Mouse (Mus musculus): ENCODE measurements at regions not wholly inside any gene's neighbourhood (a gene's known extent, or its start where the extent isn't known, plus 50 kb on each side); places are given as distances from the start of the nearest gene placed in this dataset.

GRCm38 (mm10) chr12:94334671-94335070 lies 1357.4 kb upstream of the Flrt2 start:
- no peaks in the 10 kb centered on the region for H3K27me3 ChIP-seq (replicated peaks; ENCODE audit: control insufficient read depth, insufficient read depth, low read length)
- ATAC-seq (ENCODE audit: low read depth) (no peak), DNase-seq (ENCODE audit: low spot score) (no peak)
- no peak overlapping the region for H3K27ac ChIP-seq (replicated peaks; ENCODE audit: low read depth, low read length)
- no peaks in the 10 kb centered on the region for H3K4me1 ChIP-seq (ENCODE audit: control insufficient read depth, insufficient read depth, low read length)
- no peaks in the 10 kb centered on the region for H3K9me3 ChIP-seq (ENCODE audit: control insufficient read depth, low read length)
- H3K4me3 ChIP-seq (ENCODE audit: low read depth, low read length), result no peak overlapping the region
- no peak overlapping the region for H3K9ac ChIP-seq (ENCODE audit: low read depth, low read length)
- H3K4me2 ChIP-seq (ENCODE audit: low read depth, low read length), result no peak overlapping the region
- H3K36me3 ChIP-seq (ENCODE audit: control insufficient read depth, insufficient read depth, low read length), result no peaks in the 10 kb centered on the region
- WGBS, result 81% methylated on average over 3 of the region's 3 CpGs

GRCm38 (mm10) chr12:94349623-94350156 lies 1342.3 kb upstream of the Flrt2 start:
- Histone ChIP-seq H3K9me3 (ENCODE audit: control insufficient read depth, low read length) (no peaks in the 10 kb centered on the region), H3K4me1 (ENCODE audit: control insufficient read depth, insufficient read depth, low read length) (no peaks in the 10 kb centered on the region), H3K4me3 (ENCODE audit: low read depth, low read length) (no peak overlapping the region), H3K27ac (replicated peaks; ENCODE audit: low read depth, low read length) (no peak overlapping the region), H3K9ac (ENCODE audit: low read depth, low read length) (no peak overlapping the region), H3K4me2 (ENCODE audit: low read depth, low read length) (no peak overlapping the region), H3K27me3 (replicated peaks; ENCODE audit: control insufficient read depth, insufficient read depth, low read length) (no peaks in the 10 kb centered on the region), H3K36me3 (ENCODE audit: control insufficient read depth, insufficient read depth, low read length) (no peaks in the 10 kb centered on the region)
- 43% methylated on average over 7 of the region's 7 CpGs for WGBS
- DNase-seq (ENCODE audit: low spot score) (peak; percentile 6), ATAC-seq (ENCODE audit: low read depth) (peak; percentile 76; the same call in 1 of the 2 replicates)

GRCm38 (mm10) chr12:94364269-94364668 lies 1327.8 kb upstream of the Flrt2 start:
- Histone ChIP-seq H3K4me1 (ENCODE audit: control insufficient read depth, insufficient read depth, low read length) (no peaks in the 10 kb centered on the region), H3K4me3 (ENCODE audit: low read depth, low read length) (no peak overlapping the region), H3K36me3 (ENCODE audit: control insufficient read depth, insufficient read depth, low read length) (no peaks in the 10 kb centered on the region), H3K9me3 (ENCODE audit: control insufficient read depth, low read length) (no peaks in the 10 kb centered on the region), H3K27ac (replicated peaks; ENCODE audit: low read depth, low read length) (no peak overlapping the region), H3K27me3 (replicated peaks; ENCODE audit: control insufficient read depth, insufficient read depth, low read length) (no peaks in the 10 kb centered on the region), H3K9ac (ENCODE audit: low read depth, low read length) (no peak overlapping the region), H3K4me2 (ENCODE audit: low read depth, low read length) (no peak overlapping the region)
- WGBS, result 54% methylated on average over 6 of the region's 6 CpGs
- DNase-seq (ENCODE audit: low spot score) (no peak), ATAC-seq (ENCODE audit: low read depth) (no peak)

GRCm38 (mm10) chr12:94399991-94400390 lies 1292.0 kb upstream of the Flrt2 start:
- no peaks in the 10 kb centered on the region for H3K36me3 ChIP-seq (ENCODE audit: control insufficient read depth, insufficient read depth, low read length)
- no peak overlapping the region for H3K27ac ChIP-seq (replicated peaks; ENCODE audit: low read depth, low read length)
- DNase-seq (ENCODE audit: low spot score), result peak; percentile 72
- H3K9ac ChIP-seq (ENCODE audit: low read depth, low read length), result no peak overlapping the region
- no peaks in the 10 kb centered on the region for H3K9me3 ChIP-seq (ENCODE audit: control insufficient read depth, low read length)
- H3K4me3 ChIP-seq (ENCODE audit: low read depth, low read length), result no peak overlapping the region
- no peak overlapping the region for H3K4me2 ChIP-seq (ENCODE audit: low read depth, low read length)
- H3K4me1 ChIP-seq (ENCODE audit: control insufficient read depth, insufficient read depth, low read length), result peaks cover 3% of the 10 kb centered on the region; the same call in 1 of the 2 replicates
- ATAC-seq (ENCODE audit: low read depth), result no peak
- 36% methylated on average over 2 of the region's 2 CpGs for WGBS
- H3K27me3 ChIP-seq (replicated peaks; ENCODE audit: control insufficient read depth, insufficient read depth, low read length), result no peaks in the 10 kb centered on the region

- H3K27ac ChIP-seq (replicated peaks; ENCODE audit: low read depth, low read length), result no peak overlapping the region
- peak; percentile 62 for DNase-seq (ENCODE audit: low spot score)
- no peak overlapping the region for H3K9ac ChIP-seq (ENCODE audit: low read depth, low read length)
- no peaks in the 10 kb centered on the region for H3K36me3 ChIP-seq (ENCODE audit: control insufficient read depth, insufficient read depth, low read length)
- ATAC-seq (ENCODE audit: low read depth), result no peak
- H3K4me2 ChIP-seq (ENCODE audit: low read depth, low read length), result no peak overlapping the region
- H3K4me3 ChIP-seq (ENCODE audit: low read depth, low read length), result no peak overlapping the region
- H3K27me3 ChIP-seq (replicated peaks; ENCODE audit: control insufficient read depth, insufficient read depth, low read length), result no peaks in the 10 kb centered on the region
- H3K4me1 ChIP-seq (ENCODE audit: control insufficient read depth, insufficient read depth, low read length), result no peaks in the 10 kb centered on the region
- WGBS, result 52% methylated on average over 5 of the region's 5 CpGs
- no peaks in the 10 kb centered on the region for H3K9me3 ChIP-seq (ENCODE audit: control insufficient read depth, low read length)
Measured at GRCm38 (mm10) chr12:94420918-94421317, 1271.1 kb upstream of the Flrt2 start.

GRCm38 (mm10) chr12:94421743-94422142 lies 1270.3 kb upstream of the Flrt2 start:
- Histone ChIP-seq H3K27me3 (replicated peaks; ENCODE audit: control insufficient read depth, insufficient read depth, low read length) (no peaks in the 10 kb centered on the region), H3K4me2 (ENCODE audit: low read depth, low read length) (no peak overlapping the region), H3K9me3 (ENCODE audit: control insufficient read depth, low read length) (no peaks in the 10 kb centered on the region), H3K9ac (ENCODE audit: low read depth, low read length) (no peak overlapping the region), H3K36me3 (ENCODE audit: control insufficient read depth, insufficient read depth, low read length) (no peaks in the 10 kb centered on the region), H3K4me1 (ENCODE audit: control insufficient read depth, insufficient read depth, low read length) (no peaks in the 10 kb centered on the region), H3K4me3 (ENCODE audit: low read depth, low read length) (no peak overlapping the region), H3K27ac (replicated peaks; ENCODE audit: low read depth, low read length) (no peak overlapping the region)
- DNase-seq (ENCODE audit: low spot score) (no peak), ATAC-seq (ENCODE audit: low read depth) (no peak)
- 75% methylated on average over 3 of the region's 3 CpGs for WGBS

- no peak overlapping the region for H3K4me3 ChIP-seq (ENCODE audit: low read depth, low read length)
- DNase-seq (ENCODE audit: low spot score) (peak; percentile 24), ATAC-seq (ENCODE audit: low read depth) (no peak)
- H3K9ac ChIP-seq (ENCODE audit: low read depth, low read length), result no peak overlapping the region
- H3K4me2 ChIP-seq (ENCODE audit: low read depth, low read length), result no peak overlapping the region
- H3K4me1 ChIP-seq (ENCODE audit: control insufficient read depth, insufficient read depth, low read length), result no peaks in the 10 kb centered on the region
- no peaks in the 10 kb centered on the region for H3K9me3 ChIP-seq (ENCODE audit: control insufficient read depth, low read length)
- H3K27ac ChIP-seq (replicated peaks; ENCODE audit: low read depth, low read length), result no peak overlapping the region
- H3K36me3 ChIP-seq (ENCODE audit: control insufficient read depth, insufficient read depth, low read length), result no peaks in the 10 kb centered on the region
- 19% methylated on average over 3 of the region's 3 CpGs for WGBS
- H3K27me3 ChIP-seq (replicated peaks; ENCODE audit: control insufficient read depth, insufficient read depth, low read length), result no peaks in the 10 kb centered on the region
Measured at GRCm38 (mm10) chr12:94424340-94424981, 1267.6 kb upstream of the Flrt2 start.

GRCm38 (mm10) chr12:94449517-94449916 lies 1242.5 kb upstream of the Flrt2 start:
- Histone ChIP-seq H3K4me1 (ENCODE audit: control insufficient read depth, insufficient read depth, low read length) (no peaks in the 10 kb centered on the region), H3K9ac (ENCODE audit: low read depth, low read length) (no peak overlapping the region), H3K27me3 (replicated peaks; ENCODE audit: control insufficient read depth, insufficient read depth, low read length) (no peaks in the 10 kb centered on the region), H3K4me3 (ENCODE audit: low read depth, low read length) (no peak overlapping the region), H3K27ac (replicated peaks; ENCODE audit: low read depth, low read length) (no peak overlapping the region), H3K36me3 (ENCODE audit: control insufficient read depth, insufficient read depth, low read length) (no peaks in the 10 kb centered on the region), H3K4me2 (ENCODE audit: low read depth, low read length) (no peak overlapping the region), H3K9me3 (ENCODE audit: control insufficient read depth, low read length) (no peaks in the 10 kb centered on the region)
- WGBS, result 93% methylated on average over 1 of the region's 1 CpGs
- no peak for DNase-seq (ENCODE audit: low spot score)
- no peak for ATAC-seq (ENCODE audit: low read depth)

GRCm38 (mm10) chr12:94468027-94468426 lies 1224.0 kb upstream of the Flrt2 start:
- H3K9me3 ChIP-seq (ENCODE audit: control insufficient read depth, low read length), result no peaks in the 10 kb centered on the region
- no peaks in the 10 kb centered on the region for H3K27me3 ChIP-seq (replicated peaks; ENCODE audit: control insufficient read depth, insufficient read depth, low read length)
- no peak overlapping the region for H3K27ac ChIP-seq (replicated peaks; ENCODE audit: low read depth, low read length)
- DNase-seq (ENCODE audit: low spot score), result peak; percentile 27
- no peaks in the 10 kb centered on the region for H3K36me3 ChIP-seq (ENCODE audit: control insufficient read depth, insufficient read depth, low read length)
- H3K9ac ChIP-seq (ENCODE audit: low read depth, low read length), result no peak overlapping the region
- no peak overlapping the region for H3K4me3 ChIP-seq (ENCODE audit: low read depth, low read length)
- H3K4me1 ChIP-seq (ENCODE audit: control insufficient read depth, insufficient read depth, low read length), result no peaks in the 10 kb centered on the region
- H3K4me2 ChIP-seq (ENCODE audit: low read depth, low read length), result no peak overlapping the region
- ATAC-seq (ENCODE audit: low read depth), result no peak
- WGBS, result 28% methylated on average over 2 of the region's 2 CpGs
